Mouse (Mus musculus): ENCODE data around the gene Tecpr2. TPM values are rescaled to one million over a fixed set of nuclear protein-coding genes. Genes with fewer than 3 reads are reported as not detected.
A peak's percentile ranks its signal among the peaks of the same experiment; 100 is the strongest.
"Not testable (repeated sequence)": the region's sequence is repeated elsewhere in the genome, so short reads cannot be mapped to it uniquely, and the experiment has no call there.

Tecpr2 gene
- polyA plus RNA-seq, 1 experiment from 2014 or later: 7.2 TPM

GRCm38 (mm10) chr12:110846191-110846765 is 42.8 kb upstream of the Tecpr2 start:
- peaks cover 5% of the 10 kb centered on the region; the same call in 1 of the 2 replicates for H3K27me3 ChIP-seq (ENCODE audit: control insufficient read depth, insufficient read depth, low read length)
- no peak for ATAC-seq (ENCODE audit: low read depth)
- H3K4me2 ChIP-seq (ENCODE audit: low read depth, low read length): peak overlapping the region; percentile 45; the same call in 1 of the 2 replicates
- peaks cover 13% of the 10 kb centered on the region for H3K4me1 ChIP-seq (ENCODE audit: control insufficient read depth, insufficient read depth, low read length)
- H3K27ac ChIP-seq (ENCODE audit: low read depth, low read length): no peak overlapping the region
- H3K9ac ChIP-seq (replicated peaks; ENCODE audit: low read depth, low read length): no peak overlapping the region
- peak overlapping the region; percentile 26; the same call in 1 of the 2 replicates for H3K4me3 ChIP-seq (ENCODE audit: low read depth, low read length)
- WGBS: 66% methylated on average over 6 of the region's 6 CpGs
- H3K9me3 ChIP-seq (ENCODE audit: control insufficient read depth, low read length): no peaks in the 10 kb centered on the region
- no peaks in the 10 kb centered on the region for H3K36me3 ChIP-seq (ENCODE audit: control insufficient read depth, insufficient read depth, low read length)

DNA sequence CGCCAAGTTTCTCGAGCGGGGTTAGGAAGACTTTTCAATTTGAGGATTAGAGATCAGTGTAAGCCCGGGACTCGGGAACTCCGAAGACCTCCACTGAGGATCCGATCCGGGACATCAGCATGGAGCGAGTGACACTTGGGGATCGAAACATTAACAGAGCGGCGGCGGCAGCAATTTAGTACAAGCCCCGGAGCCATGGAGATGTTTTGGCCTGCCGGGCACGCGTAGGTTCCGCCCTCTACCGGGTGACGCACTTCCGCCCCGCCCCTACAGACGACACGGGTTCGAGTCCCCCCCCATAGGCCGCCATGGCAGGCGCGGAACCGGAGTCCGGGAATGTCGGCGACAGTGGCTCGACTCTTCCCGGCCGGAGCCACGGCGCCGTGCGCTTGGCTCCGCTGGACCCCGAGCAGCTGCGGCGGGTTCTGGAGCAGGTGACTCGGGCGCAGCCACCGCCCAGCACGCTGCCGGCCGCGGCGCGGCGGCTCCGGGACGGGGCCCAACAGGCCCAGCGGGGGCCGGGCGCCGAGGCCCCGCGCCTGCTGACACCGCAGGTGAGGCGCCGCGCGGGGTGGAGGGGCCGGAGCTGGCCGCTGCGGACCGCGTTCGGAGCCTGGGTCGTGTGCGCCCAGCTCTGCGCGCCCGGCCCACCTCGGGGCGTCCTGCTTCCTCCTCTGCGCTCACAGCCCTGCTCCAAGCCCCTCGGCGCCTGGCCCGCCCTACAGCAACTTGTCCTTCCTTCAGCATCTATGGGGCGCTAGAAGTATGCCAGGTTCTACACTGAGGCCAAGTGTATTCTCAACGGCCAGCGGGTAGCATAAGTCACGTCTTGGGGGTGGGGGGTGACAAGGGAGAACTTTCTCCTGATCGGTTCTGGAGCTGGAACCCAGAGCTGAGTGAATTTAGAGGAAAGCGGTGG is 38.8 kb upstream of the Tecpr2 start, which contains the start of gene Zfp839:
Gene Zfp839, plus strand, starts transcription at position 244 of the 919 bp plus-strand sequence.
- Histone ChIP-seq H3K4me3 (ENCODE audit: low read depth, low read length) (peak within 1 kb of the TSS; percentile 77), H3K36me3 (ENCODE audit: control insufficient read depth, insufficient read depth, low read length) (no peaks in the 10 kb centered on the region), H3K27ac (ENCODE audit: low read depth, low read length) (peak within 1 kb of the TSS; percentile 60), H3K4me1 (ENCODE audit: control insufficient read depth, insufficient read depth, low read length) (peaks cover 8% of the 10 kb centered on the region), H3K9ac (replicated peaks; ENCODE audit: low read depth, low read length) (peak within 1 kb of the TSS; percentile 90), H3K27me3 (ENCODE audit: control insufficient read depth, insufficient read depth, low read length) (peaks cover 5% of the 10 kb centered on the region; the same call in 1 of the 2 replicates), H3K9me3 (ENCODE audit: control insufficient read depth, low read length) (no peaks in the 10 kb centered on the region), H3K4me2 (ENCODE audit: low read depth, low read length) (peak within 1 kb of the TSS; percentile 79)
- WGBS: under 1% methylated on average over 61 of the region's 89 CpGs
- ATAC-seq (ENCODE audit: low read depth): peak; percentile 86

GRCm38 (mm10) chr12:110850929-110851256 is 38.2 kb upstream of the Tecpr2 start:
- Histone ChIP-seq H3K36me3 (ENCODE audit: control insufficient read depth, insufficient read depth, low read length) (0 out of 2 replicates have a peak, but pooled peaks cover 5% of the 10 kb centered on the region), H3K27me3 (ENCODE audit: control insufficient read depth, insufficient read depth, low read length) (peaks cover 3% of the 10 kb centered on the region; the same call in 1 of the 2 replicates), H3K4me2 (ENCODE audit: low read depth, low read length) (peak overlapping the region; percentile 79), H3K9me3 (ENCODE audit: control insufficient read depth, low read length) (no peaks in the 10 kb centered on the region), H3K9ac (replicated peaks; ENCODE audit: low read depth, low read length) (peak overlapping the region; percentile 90), H3K4me3 (ENCODE audit: low read depth, low read length) (peak overlapping the region; percentile 77), H3K27ac (ENCODE audit: low read depth, low read length) (peak overlapping the region; percentile 60), H3K4me1 (ENCODE audit: control insufficient read depth, insufficient read depth, low read length) (peaks cover 7% of the 10 kb centered on the region)
- ATAC-seq (ENCODE audit: low read depth): no peak
- WGBS: 23% methylated on average over 9 of the region's 9 CpGs

DNA sequence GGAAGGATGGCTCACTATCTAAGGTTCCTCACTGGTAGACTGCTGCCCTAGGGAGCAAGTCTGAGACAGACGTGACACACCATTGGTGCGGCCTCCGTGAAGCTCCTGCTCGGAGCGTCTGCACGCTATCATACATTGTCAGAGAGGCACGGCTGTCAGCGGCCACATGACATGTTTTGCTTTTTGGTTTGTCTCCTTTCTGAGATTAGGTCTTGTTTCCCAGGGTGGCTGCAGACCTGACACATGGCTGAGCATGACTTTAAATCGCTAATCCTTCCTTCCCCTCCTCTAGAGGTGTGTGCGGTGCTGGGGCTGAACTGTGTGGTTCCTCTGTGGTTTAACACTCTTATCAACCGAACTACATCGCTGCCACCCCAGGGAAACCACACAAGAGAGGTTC is 37.6 kb upstream of the Tecpr2 start:
- H3K9me3 ChIP-seq (ENCODE audit: control insufficient read depth, low read length): no peaks in the 10 kb centered on the region
- 0 out of 2 replicates have a peak overlapping the region, but pooled peaks have one; percentile 79 for H3K4me2 ChIP-seq (ENCODE audit: low read depth, low read length)
- no peak overlapping the region for H3K9ac ChIP-seq (replicated peaks; ENCODE audit: low read depth, low read length)
- 88% methylated on average over 12 of the region's 12 CpGs for WGBS
- no peaks in the 10 kb centered on the region for H3K27me3 ChIP-seq (ENCODE audit: control insufficient read depth, insufficient read depth, low read length)
- H3K36me3 ChIP-seq (ENCODE audit: control insufficient read depth, insufficient read depth, low read length): 0 out of 2 replicates have a peak, but pooled peaks cover 9% of the 10 kb centered on the region
- H3K4me1 ChIP-seq (ENCODE audit: control insufficient read depth, insufficient read depth, low read length): peaks cover 6% of the 10 kb centered on the region
- H3K27ac ChIP-seq (ENCODE audit: low read depth, low read length): no peak overlapping the region
- no peak overlapping the region for H3K4me3 ChIP-seq (ENCODE audit: low read depth, low read length)
- no peak for ATAC-seq (ENCODE audit: low read depth)

DNA sequence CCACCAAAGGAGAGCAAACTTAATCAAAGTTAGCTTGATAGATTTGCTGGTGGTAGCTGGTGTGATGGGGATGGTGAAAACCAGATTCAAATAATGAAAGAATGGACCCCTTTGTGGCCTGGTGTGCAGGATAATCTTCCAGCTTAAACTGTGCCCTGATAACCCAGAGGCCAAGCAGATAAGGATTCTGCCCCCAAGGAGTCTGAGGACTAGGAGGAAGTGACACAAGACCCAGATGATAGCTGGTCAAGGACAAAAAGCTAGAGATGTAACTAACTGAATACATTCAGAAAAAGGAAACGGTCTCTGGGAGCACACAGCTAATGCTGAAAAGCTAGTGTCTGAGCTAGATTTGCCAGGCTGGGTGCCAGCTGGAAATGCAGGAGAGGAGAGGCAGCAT is 37.1 kb upstream of the Tecpr2 start:
- Histone ChIP-seq H3K36me3 (ENCODE audit: control insufficient read depth, insufficient read depth, low read length) (0 out of 2 replicates have a peak, but pooled peaks cover 9% of the 10 kb centered on the region), H3K9ac (replicated peaks; ENCODE audit: low read depth, low read length) (no peak overlapping the region), H3K27ac (ENCODE audit: low read depth, low read length) (no peak overlapping the region), H3K4me1 (ENCODE audit: control insufficient read depth, insufficient read depth, low read length) (peaks cover 6% of the 10 kb centered on the region), H3K4me2 (ENCODE audit: low read depth, low read length) (no peak overlapping the region), H3K9me3 (ENCODE audit: control insufficient read depth, low read length) (no peaks in the 10 kb centered on the region), H3K27me3 (ENCODE audit: control insufficient read depth, insufficient read depth, low read length) (no peaks in the 10 kb centered on the region), H3K4me3 (ENCODE audit: low read depth, low read length) (no peak overlapping the region)
- no peak for ATAC-seq (ENCODE audit: low read depth)
- WGBS: 100% methylated on average over 1 of the region's 1 CpGs

DNA sequence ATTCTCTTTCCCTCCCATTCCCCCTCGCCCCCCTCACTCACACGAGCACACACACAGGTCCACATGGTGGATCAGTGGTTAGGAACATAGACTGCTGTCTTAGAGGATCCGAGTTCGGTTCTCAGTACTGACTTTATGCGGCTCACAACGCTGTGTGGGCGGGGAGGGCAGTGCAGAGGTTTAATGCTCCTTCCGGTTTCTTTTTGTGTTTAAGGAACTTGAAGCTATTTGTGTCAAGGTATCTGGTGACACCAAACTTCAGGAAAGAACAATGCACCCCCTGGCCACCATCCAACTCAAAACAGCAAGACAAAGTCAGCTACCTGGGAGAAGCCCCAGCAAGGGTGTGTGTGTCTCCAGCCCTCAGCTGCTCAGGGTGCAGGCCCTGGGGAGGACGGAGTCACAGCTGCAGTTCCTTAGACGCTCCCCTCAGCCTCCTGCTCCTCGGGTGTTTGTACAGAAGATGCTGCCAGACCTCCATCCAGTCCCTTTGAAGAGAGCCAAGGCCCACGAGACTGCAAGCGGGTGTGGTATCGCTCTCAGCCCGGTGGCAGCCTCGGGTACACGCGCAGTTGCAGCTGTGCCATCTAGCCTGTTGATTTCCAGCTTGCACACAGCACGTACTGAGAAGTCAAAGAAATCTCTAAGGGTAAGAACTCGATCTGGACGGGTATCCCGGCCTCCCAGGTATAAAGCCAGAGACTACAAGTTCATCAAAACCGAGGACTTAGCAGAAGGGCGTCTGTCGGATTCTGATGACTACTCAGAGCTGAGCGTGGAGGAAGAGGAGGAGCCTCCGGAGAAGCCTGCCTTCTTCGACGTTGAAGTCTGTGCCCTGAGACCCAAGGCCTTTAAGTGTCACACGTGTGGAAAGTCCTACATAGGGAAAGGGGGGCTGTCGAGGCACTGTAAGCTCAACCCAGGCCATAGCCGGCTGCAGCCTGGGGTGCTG is 34.0 kb upstream of the Tecpr2 start:
- 0 out of 2 replicates have a peak, but pooled peaks cover 9% of the 10 kb centered on the region for H3K36me3 ChIP-seq (ENCODE audit: control insufficient read depth, insufficient read depth, low read length)
- no peak for ATAC-seq (ENCODE audit: low read depth)
- no peak overlapping the region for H3K27ac ChIP-seq (ENCODE audit: low read depth, low read length)
- H3K27me3 ChIP-seq (ENCODE audit: control insufficient read depth, insufficient read depth, low read length): no peaks in the 10 kb centered on the region
- WGBS: 89% methylated on average over 32 of the region's 32 CpGs
- no peak overlapping the region for H3K9ac ChIP-seq (replicated peaks; ENCODE audit: low read depth, low read length)
- H3K4me3 ChIP-seq (ENCODE audit: low read depth, low read length): no peak overlapping the region
- no peak overlapping the region for H3K4me2 ChIP-seq (ENCODE audit: low read depth, low read length)
- H3K4me1 ChIP-seq (ENCODE audit: control insufficient read depth, insufficient read depth, low read length): peaks cover 6% of the 10 kb centered on the region
- no peaks in the 10 kb centered on the region for H3K9me3 ChIP-seq (ENCODE audit: control insufficient read depth, low read length)

- 92% methylated on average over 7 of the region's 7 CpGs for WGBS
- ATAC-seq (ENCODE audit: low read depth): no peak
- H3K4me1 ChIP-seq (ENCODE audit: control insufficient read depth, insufficient read depth, low read length): no peaks in the 10 kb centered on the region
- no peak overlapping the region for H3K4me3 ChIP-seq (ENCODE audit: low read depth, low read length)
- H3K27ac ChIP-seq (ENCODE audit: low read depth, low read length): no peak overlapping the region
- H3K27me3 ChIP-seq (ENCODE audit: control insufficient read depth, insufficient read depth, low read length): no peaks in the 10 kb centered on the region
- no peaks in the 10 kb centered on the region for H3K9me3 ChIP-seq (ENCODE audit: control insufficient read depth, low read length)
- H3K36me3 ChIP-seq (ENCODE audit: control insufficient read depth, insufficient read depth, low read length): 0 out of 2 replicates have a peak, but pooled peaks cover 9% of the 10 kb centered on the region
- H3K4me2 ChIP-seq (ENCODE audit: low read depth, low read length): no peak overlapping the region
- no peak overlapping the region for H3K9ac ChIP-seq (replicated peaks; ENCODE audit: low read depth, low read length)
Observed at GRCm38 (mm10) chr12:110857196-110857595, 31.9 kb upstream of the Tecpr2 start.

GRCm38 (mm10) chr12:110858681-110859080 is 30.4 kb upstream of the Tecpr2 start:
- not testable (repeated sequence) for ATAC-seq (ENCODE audit: low read depth); H3K9me3 ChIP-seq (ENCODE audit: control insufficient read depth, low read length); H3K9ac ChIP-seq (replicated peaks; ENCODE audit: low read depth, low read length); H3K27me3 ChIP-seq (ENCODE audit: control insufficient read depth, insufficient read depth, low read length); H3K4me2 ChIP-seq (ENCODE audit: low read depth, low read length); H3K4me3 ChIP-seq (ENCODE audit: low read depth, low read length); H3K36me3 ChIP-seq (ENCODE audit: control insufficient read depth, insufficient read depth, low read length); H3K27ac ChIP-seq (ENCODE audit: low read depth, low read length); H3K4me1 ChIP-seq (ENCODE audit: control insufficient read depth, insufficient read depth, low read length)
- WGBS: 95% methylated on average over 15 of the region's 15 CpGs

Measured in neural tube, embryonic 14.5 days (tissue).